Mouse (Mus musculus): Measurements from ENCODE around the gene Psmb11.

DNA sequence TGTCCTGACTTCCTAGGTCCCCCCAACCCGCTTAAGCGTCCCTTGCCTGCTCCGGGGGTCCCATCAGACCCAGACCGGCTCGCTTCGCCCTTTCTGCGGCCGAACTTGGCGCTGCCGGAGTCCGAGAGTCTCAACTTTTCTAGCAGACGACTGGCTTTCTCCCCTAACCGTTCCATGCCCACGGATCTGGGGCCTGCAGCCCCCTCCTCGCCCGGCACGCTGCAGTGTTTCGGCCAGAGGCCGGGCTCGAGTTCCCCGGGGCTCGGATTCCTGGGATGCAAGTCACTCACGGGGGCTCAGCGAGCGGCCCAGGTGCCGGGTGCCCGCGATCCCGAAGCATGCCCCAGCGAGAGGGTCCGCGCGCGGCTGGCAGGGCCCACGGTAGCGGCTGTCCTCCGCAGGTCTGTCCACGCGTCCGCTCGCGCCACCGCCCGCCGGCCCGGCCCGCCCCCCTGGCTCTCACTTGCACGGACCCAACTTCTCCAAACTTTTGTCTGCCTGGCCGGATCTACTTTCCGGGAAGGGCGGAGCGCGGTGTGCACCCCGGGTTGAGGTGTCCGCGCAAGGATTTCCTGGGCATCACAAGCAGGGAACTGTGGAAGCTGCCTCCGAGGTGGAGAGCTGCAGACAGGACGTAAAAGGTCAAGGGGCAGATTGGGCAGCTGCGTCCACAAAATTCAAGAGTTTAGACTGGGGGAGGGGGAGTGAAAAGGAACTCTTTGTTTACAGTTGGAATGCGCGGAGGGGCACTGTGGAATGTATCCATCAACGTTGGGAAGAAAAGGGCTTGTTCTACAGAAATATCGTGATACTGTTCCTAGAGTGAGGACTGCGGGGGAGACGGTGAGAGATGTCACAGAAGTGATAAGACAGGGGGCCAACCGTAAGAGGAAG is 43.9 kb upstream of the Psmb11 start, which contains the start of gene Ajuba:
- TF ChIP-seq CTCF (IDR thresholded peaks at IDR 0.05; ENCODE audit: extremely low read depth, insufficient read depth, insufficient read length, insufficient replicate concordance), result no peak
- no peak for TF ChIP-seq POLR2A (IDR thresholded peaks at IDR 0.05; ENCODE audit: low read depth, low read length)
